Mouse (Mus musculus): ENCODE measurements at regions not wholly inside any gene's neighbourhood (a gene's known extent, or its start where the extent isn't known, plus 50 kb on each side); places are given as distances from the start of the nearest gene placed in this dataset.

DNA sequence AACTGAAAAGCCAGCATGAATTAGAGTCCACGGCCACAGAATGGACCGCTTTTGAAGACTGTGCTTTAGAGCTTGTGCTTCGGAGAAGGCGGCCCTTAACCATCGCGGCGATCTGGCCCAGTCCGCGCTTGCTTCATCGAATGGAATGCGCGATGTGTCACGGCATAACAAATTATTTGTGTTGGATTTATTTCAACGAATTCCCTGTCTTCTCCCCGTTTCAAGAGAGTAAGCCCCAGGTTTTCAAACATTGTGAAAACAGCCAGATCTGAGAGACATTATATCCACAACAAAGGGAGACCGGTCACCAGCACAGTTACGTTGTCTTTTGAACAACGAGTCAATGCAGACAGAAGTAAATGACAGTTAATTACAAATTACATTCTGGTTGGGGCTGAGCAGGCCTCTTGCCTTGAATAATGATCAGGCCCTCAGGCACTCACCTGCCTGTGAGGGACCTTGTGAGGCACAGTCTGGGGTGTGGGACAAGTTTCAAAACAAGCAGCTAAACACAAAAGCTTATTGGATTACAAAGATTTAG is 275.9 kb upstream of the Irx2 start:
- no peak for DNase-seq (ENCODE audit: low spot score)

DNA sequence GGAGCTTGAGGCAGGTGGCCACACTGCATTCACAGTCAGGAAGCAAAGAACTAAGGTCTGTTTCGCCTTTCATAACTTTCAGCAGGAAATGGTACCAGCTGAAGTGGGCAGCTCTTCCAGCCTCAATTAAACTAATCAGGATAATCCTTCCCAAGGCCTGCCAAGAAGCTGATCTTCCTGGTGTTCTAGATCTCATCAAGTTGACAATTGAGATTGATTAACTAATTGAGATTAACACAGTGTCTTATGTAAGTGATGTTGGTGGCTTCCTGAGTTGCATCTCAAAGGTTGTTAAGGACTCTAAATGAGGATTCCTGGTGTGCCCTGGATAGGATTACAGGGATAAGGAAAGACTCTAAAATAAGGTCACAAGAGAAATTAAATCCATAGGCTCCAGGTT is 273.3 kb upstream of the Irx2 start:
- DNase-seq (ENCODE audit: low spot score) = no peak

DNA sequence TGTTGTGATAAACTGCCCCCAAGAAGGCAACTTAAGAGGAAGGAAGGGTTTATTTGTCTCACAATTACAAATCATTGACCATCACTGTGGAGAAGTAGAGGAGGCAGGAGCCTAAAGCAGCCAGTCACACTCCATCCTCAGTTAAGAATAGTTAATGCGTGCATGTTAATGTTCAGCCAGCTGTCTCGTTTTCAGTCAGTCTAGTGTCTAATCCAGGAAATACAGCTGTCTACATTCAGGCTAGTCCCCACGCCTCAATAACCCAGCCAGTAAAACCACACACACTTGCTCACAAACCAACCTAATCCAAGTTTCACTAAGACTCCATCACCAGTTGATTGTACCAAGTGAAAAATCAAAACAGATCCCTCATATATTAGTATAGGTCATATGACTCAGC is 272.8 kb upstream of the Irx2 start:
- DNase-seq (ENCODE audit: low spot score) = no peak

DNA sequence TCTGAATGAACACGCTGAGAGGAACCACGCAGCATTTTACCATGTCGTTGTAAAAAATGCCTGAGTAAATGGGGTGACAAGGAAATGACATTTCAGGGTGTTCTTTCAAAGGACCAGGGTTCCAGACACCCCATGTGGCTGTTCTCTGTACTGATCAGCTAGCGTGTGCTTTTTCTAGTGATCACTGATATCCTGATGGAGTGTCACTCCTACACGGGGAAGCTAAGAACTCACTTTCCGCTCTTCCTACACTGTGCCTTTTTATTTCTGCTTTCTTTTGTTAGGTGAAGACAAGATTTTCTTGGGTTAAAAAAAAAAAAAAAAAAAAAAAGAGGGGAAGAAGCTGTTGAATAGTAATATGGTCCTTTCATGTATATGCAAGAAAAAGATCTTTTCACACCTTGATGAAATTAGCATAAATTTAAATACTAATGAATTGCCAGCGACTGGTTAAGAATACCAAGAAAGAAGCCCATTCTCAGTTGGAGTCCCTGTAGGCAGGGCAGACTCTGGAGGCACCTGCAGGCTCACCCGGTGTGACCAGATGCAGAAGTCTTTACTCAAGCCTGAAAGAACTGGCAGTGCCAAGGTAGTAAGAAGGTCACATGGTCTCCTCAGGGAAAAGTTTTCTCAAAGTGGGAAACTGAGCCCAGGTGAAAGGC is 270.2 kb upstream of the Irx2 start:
- no peak for DNase-seq (ENCODE audit: low spot score)

DNA sequence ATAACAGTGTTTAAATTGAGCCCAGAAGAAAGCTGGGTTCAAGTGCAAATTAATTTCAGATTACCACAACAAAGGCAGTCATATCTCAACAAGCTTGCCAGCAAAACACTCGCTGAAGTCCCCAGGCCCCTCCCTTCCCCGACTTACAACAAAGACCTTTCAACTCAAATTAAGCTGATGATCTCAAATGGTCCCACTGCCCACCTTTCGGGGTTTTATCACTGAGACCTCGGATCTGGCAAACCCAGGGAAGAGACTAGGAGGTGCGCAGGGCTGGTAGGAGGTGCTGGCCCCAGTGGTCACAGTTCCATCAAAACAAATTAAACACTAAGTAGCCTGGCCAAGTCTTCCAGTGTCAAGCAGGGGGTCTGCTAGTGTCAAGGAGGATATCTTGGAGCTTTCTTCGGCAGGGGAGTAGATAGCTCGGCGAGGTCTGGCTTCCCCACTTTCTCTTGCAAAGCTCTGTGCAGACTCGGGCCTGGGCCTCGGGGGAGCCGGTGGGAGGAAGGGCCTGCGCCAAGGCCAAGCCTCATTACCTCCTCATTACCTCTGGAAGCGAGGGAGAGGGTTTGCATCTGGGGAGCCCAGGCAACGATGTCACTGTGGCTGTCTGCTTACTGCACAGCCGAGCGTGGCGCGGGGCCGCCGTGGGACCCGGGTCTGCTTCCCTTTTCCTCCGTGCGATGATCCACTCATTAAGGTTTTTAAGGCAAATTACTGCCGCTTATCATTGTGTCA is 262.9 kb upstream of the Irx2 start:
- no peak for DNase-seq (ENCODE audit: low spot score)

DNA sequence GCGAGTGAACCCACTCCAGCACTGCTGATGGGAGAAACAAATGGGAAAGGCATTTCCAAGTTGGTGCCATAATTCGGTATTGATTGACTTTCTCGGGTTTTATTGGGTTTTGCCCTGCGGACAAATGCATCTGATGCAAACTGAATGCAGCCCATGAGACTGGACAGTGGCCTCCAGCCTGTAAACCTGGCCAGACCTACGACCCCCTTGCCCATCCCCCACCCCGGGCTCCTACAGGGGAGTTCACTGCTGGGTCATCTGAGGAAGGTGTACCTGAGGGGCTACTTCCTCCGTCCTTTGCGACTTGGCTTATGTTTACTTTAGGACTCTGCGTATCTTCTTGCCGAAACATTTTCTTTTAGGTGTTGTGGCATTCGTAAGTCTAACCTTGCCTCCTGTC is 262.3 kb upstream of the Irx2 start:
- no peak for DNase-seq (ENCODE audit: low spot score)

DNA sequence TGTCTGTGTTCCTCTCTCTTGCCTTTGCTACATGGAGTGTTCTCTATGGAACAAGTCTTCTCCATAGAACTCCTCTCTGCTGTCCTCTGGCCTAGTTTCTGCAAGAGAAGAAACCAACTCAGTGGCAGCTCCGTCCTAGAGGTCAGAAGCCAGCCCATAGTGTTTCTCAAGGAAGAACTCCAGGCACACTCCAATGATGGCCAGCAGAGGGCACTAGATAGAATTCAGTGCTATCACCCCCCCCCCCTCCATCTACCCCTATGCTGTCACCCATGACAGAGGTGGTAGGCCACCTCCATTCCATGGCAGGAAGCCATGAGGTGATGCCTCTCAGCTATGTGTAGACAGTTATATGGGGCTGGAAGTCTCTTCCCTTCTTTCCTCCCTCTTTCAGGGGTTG is 258.5 kb upstream of the Irx2 start:
- no peak for DNase-seq (ENCODE audit: low spot score)

DNA sequence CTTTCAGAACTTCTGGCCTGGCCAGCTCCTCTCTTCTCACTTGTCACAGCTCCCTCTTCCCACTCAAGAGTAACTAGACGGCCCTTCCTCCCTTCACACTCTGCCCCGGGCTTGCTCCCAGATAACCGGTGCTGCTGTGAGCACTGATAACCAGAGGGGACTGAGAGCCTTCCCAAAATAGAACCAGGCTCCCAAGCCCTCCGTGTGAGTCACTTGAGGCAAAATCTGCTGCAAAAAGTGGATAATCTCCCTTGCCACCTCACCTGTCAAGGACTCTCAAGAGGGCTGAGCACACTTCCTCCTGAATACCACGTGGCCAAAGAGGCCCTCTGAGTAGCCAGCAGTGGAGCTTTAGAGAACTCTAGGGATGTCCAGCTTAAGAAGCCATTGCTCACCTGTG is 257.6 kb upstream of the Irx2 start:
- DNase-seq (ENCODE audit: low spot score) = no peak

DNA sequence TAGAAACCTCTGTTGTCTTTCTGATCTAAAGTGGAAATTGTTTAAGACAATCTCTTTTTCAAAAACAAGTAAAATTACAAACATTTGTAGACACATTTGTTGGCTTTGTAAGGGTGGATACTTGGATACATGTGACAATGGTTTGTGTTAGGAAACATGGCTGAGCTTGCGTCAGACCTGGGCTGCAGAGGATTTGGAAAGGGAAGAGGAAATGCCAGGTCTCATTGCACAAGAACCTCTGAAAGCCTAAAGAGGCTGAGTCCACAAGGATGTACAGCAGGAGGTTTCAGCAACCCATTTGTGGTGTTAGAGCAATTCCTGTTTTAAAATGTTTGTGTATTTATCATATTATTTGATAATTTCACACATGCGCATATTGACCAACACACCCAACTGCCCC is 235.3 kb upstream of the Irx2 start:
- DNase-seq (ENCODE audit: low spot score) = no peak

DNA sequence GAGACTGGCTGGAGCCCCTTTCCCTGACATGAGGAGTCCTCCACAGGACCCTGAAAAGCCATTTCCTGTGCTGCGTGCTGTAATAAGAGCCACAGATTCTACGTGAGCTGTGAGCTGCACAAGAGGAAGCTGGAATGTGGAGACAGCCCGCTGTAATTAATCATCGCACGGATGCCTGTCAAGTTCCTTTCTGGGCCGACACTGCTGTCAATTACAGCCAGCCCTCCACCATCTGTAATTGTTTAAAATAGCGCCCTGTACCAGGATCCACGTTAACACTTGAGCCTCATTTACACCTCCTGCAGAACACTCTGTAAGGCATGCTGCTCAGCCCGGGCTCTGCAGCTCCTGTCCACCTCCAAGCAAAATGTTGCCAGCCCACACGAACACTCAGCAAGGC is 227.9 kb upstream of the Irx2 start:
- no peak for DNase-seq (ENCODE audit: low spot score)

DNA sequence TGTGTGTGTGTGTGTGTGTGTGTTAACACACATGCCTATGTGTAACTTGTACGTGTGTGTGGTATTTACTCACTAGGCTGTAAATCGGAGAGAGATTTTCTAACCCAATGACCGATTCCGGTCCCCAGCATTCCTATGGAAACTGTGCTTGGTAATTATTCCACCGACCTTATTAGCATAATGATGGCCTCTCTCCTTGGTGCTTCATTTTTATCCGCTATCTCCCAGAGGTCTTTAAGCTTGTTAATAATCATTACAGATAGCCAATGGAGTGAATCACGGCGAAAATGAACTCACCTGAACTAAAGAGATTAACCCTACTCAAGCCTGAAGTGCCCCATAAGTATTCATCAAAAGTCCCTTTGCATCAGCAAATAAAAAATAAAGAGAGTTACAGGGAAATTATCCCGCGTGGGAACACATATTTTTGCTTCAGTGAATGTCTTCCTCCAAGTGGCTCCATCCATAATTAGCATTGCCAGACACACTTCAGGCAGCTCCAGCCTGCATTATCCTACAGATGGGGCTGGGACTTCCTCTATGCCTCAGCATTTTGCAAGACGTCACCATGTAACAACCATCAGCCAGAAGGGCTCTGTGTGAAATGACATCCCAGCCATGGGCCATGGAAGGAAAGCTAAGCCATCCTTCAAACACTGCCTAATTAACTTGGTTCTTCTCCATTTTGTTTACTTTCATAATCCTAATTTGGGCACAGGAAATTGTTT is 219.2 kb upstream of the Irx2 start:
- DNase-seq (ENCODE audit: low spot score) = no peak

DNA sequence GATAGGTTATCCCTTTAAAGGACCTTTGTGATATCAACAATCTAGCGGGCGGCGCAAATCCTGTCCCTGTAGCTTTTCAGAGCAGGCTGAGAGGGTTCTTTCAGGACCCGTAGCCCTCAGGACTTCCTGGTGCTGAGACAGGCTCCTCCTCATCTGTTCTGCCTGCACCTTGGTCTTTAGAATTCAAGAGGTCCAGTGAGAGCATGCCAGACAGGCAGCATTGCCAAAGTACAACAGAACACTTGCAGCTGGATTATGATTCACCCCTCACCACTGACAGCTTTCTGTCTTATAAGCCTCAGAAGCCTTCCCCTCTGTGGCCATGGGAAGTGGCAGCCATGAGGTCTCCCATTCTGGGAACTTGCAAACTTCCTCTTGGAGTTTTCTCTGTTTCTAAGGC is 216.0 kb upstream of the Irx2 start:
- no peak for DNase-seq (ENCODE audit: low spot score)

DNA sequence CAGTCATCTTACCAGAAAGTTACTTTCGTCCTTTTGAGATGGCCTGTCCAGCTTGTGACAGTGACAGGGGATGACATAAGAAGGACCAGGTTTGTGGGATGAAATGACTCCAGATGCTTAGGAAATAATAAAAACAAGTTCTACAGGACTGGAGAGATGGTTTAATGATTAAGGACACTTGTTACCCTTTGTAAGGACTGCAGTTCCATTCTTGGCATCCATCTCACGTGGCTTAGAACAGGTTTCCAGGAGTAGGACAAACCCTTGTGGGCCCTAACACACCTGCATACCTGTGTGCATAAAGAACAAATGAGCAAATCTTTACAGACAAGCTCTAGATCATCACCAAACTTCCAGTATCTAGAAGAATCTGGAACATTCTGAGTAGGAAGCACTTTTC is 211.6 kb upstream of the Irx2 start:
- DNase-seq (ENCODE audit: low spot score) = no peak

DNA sequence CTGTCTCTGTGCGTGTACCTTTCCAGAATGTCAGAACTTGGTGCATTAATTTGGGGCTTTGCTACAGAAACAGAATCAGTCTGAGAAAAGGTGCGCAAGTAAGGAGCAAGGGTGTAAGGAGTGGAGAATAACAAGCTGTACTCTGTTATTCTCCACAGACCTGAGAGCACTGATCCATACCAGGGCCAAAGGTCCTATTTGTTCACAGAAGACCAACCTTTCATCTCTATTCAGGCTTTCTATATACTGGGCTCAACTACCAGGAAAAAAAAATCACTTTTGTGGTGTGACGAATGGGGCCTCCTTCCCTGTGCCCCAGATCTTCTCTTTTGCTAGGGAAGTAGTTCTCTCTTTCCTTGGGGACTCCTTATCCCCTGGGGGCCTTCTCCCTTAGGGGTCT is 210.8 kb upstream of the Irx2 start:
- no peak for DNase-seq (ENCODE audit: low spot score)

DNA sequence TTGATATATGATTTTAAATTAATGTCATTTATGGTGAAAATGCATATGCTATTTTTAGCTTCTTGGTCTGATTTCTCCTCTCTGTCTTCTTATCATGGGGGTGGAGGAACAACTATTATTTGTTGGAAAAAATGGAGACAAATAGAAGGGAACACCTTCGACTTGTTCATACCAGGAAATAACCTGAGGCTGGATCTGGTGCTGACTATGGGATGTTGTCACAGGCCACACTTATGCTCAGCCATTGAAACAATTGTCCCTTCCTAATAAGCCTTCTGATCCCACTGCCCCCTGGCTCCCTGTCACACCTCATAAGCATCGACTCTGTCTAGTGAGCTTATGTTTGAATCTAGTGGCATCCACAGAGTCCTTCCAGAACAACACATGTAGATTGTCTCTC is 210.3 kb upstream of the Irx2 start:
- no peak for DNase-seq (ENCODE audit: low spot score)

DNA sequence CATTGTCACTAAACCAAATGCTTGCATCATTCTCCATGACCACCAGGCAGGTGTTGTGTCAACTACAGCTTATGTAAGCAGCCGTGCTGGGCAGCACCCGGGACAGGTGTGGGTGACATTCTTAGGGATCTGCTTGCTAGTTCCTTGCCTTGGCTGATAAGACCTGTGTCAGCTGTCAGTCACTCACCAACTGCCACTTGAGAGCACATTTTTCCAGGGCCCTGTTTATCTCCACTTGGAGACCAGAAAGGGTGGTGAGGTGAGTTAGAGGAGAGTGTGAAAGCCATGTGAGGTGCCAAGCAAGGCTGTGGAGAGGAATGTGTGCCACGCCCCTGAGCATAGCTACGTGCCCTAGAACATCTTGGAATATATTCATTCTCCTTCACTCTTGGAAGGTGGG is 209.1 kb upstream of the Irx2 start:
- DNase-seq (ENCODE audit: low spot score) = no peak

DNA sequence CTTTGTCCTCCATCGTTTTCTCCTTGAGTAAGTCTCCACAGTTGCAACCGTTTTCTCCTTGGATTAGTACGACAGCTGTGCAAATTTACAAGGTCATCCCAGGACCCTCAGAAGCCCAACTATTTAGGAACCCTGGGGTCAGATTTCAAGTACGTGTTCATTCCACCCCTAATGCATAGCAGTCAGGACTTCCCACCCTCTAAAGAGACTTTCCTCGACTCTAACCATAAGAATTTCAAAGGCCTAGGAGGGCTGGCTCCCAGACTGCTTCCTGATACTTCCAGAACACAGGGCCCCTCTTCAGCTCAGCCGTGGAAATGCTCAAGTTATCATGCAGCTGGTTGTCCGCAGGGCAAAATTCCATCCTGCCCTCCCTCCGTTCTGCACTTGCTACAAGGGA is 202.7 kb upstream of the Irx2 start:
- no peak for DNase-seq (ENCODE audit: low spot score)

DNA sequence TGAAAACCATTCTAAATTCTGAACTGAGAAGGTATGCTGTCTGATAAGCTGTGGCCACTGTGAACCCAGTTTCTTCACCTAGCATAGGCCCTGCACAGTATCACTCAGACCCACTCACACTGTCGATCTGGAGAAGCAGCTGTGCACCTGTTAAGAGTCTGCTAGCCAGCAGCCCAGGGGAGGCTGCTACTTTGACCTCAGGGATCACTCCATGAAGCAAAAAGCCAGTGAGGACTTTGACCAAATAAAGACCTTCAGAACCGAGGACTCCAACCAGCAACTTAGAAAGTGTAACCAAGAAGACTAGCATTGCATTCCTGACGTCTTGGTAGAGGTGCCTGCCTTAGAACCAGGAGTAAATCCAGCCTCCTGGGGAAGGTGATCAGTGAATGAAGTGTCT is 183.3 kb upstream of the Irx2 start:
- DNase-seq (ENCODE audit: low spot score) = no peak

DNA sequence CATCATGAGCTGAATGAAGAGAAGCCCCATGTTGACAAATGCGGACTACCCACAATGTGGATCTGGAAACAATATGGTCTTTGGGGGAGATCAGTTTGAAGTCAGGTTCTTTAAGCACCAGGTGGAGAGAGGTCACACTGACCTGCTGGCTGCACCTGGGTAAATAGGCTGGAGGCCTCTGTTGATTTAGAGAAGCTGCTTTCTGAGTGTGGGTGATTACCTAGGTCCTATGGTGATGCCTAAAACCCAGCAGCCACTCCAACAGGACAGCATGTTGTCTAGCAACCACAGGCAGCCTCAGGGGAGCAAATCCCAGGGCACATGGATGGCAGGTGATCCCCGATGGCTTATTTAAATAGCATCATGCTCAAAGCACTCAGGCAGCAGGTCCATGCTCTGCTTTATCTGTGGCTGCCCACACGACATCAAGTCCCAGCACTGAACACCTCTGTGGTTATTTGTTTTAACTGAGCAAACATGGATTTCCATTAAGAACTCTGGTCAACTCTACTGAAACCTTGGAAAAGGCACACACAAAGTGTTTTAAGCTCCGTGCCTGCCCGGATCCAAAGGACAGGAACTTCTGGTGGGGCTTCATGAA is 180.1 kb upstream of the Irx2 start:
- no peak for DNase-seq (ENCODE audit: low spot score)

DNA sequence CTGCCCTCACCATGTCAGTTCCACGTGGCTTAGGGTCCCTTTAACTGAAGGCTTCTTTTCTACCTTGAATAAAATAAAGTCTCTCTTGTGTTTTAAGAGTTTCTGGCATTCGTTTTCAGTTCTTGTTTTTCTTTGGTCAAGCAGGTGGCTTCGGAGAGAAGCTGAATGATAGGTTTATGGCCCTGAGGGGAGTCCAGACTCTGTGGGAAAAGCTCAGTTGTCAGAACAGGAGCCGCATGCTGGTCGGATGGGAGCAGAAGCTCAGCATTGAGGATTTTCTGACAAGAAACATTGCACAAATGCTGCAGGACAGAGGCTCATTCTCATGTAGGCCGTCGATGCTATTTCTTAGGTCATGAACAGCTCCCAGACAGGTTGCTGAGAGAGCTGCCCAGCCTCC is 133.3 kb upstream of the Irx2 start:
- DNase-seq (ENCODE audit: low spot score) = no peak

DNA sequence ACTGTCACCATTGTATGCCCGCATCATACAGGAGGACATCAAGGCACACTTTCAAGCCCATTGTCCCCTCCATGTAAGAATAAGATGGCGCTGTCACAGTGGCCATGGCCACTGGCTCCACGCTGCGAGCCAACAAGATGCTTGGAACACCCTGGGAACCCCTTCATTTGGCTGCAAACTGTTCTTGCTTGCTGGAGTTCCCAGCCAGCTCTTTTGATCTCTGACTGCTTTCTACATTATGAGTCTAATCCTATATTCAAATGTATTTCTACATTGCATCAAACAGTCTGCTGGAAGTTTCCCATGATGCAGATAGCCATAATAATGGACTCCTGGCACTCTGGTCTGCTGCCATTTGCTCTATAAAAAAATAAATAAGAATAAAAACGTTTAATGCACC is 131.6 kb upstream of the Irx2 start:
- no peak for DNase-seq (ENCODE audit: low spot score)

DNA sequence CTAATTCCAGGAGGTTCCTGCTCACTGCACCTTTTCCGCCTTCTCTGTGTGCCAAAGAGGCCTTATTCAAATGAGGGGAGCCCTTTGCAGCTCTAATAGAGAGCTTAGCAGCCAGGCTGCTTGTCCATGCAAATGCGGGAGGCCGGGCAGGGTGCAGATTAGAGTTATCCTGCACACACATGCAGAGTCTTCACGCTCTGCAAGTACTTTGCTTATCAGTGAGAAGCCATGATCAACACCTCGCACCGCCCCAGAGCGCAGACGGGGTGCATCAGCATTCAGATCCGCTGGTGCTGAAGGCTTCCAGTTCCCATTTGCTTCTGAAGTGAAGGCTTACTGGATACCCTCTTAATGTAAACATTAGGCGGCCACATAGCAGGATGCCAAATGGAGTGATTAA is 131.1 kb upstream of the Irx2 start:
- DNase-seq (ENCODE audit: low spot score) = no peak
